In the genomic region with DNA sequence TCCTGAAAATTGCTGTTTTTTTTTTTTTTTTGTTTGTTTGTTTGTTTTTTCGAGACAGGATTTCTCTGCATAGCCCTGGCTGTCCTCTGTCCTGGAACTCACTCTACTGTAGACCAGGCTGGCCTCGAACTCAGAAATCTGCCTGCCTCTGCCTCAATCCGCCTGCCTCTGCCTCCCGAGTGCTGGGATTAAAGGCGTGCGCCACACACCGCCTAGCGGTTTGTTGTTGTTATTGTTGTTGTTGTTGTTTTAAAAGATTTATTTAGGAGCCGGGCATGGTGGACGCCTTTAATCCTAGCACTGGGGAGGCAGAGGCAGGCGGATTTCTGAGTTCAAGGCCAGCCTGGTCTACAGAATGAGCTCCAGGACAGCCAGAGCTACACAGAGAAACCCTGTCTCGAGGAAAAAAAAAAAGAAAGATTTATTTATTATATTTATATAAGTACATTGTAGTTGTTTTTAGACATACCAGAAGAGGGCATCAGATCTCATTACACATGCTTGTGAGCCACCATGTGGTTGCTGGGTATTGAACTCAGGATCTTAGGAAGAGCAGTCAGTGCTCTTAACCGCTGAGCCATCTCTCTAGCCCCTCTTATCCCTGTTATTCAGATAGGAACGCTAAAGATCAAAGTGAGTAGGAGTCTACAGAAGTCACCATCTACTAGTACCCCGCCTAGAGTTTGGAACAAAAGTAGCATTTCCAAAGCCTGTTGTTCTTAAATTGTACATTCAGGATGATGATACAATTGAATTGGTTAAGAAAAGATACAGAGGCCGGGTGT, we compare ENCODE assay signal across 6 mouse cellular contexts. TPM values are rescaled to one million over a fixed set of nuclear protein-coding genes. Genes with fewer than 3 reads are reported as not detected.
A peak's percentile ranks its signal among the peaks of the same experiment; 100 is the strongest.
DNase-seq lines count a peak whose midpoint lies in the region; ATAC-seq and TF ChIP-seq lines count a peak whose summit lies in the region.
"Not testable (repeated sequence)": the region's sequence is repeated elsewhere in the genome, so short reads cannot be mapped to it uniquely, and the experiment has no call there.

No protein-coding gene starts in this region.

- H3K4me2 ChIP-seq in intestine, postnatal 0 days (replicated peaks; ENCODE audit: low read depth) = not testable (repeated sequence)

- not testable (repeated sequence) for TF ChIP-seq RAD21 in MEL (IDR thresholded peaks at IDR 0.05; ENCODE audit: low read depth, low read length)

- peak; percentile 9; the same call in 1 of the 2 replicates for TF ChIP-seq CTCF in E14TG2a.4 (conservative IDR thresholded peaks at IDR 0.05; ENCODE audit: low read length)
- TF ChIP-seq CTCF in MEL (IDR thresholded peaks at IDR 0.05 in 2 of 3, conservative IDR thresholded peaks at IDR 0.05 in 1 of 3; ENCODE audit: control insufficient read depth in 1 of 3, insufficient read depth in 1 of 3, low read depth in 2 of 3, low read length in 3 of 3, poor library complexity in 1 of 3, severe bottlenecking in 1 of 3) = peak in 1 of 3 experiments; percentile 31; a peak in 2 of 6 replicates
- TF ChIP-seq CTCF in intestine, postnatal 0 days (IDR thresholded peaks at IDR 0.05; ENCODE audit: low read depth) = 0 out of 2 replicates have a peak, but pooled peaks have one; percentile 4

- peaks cover 18% of the 10 kb centered on the region for H3K4me1 ChIP-seq in E14TG2a.4 (replicated peaks; ENCODE audit: low read depth, low read length)
- H3K4me1 ChIP-seq in MEL (ENCODE audit: control insufficient read depth in 1 of 2, insufficient read depth in 2 of 2, low read length in 2 of 2) = peaks cover 23 to 34% of the 10 kb centered on the region in 2 experiments
- H3K4me1 ChIP-seq in intestine, postnatal 0 days (replicated peaks; ENCODE audit: control insufficient read depth, insufficient read depth, low read length) = not testable (repeated sequence)

- H3K36me3 ChIP-seq in E14TG2a.4 (ENCODE audit: insufficient read depth, low read length); intestine, postnatal 0 days (ENCODE audit: control insufficient read depth, insufficient read depth): not testable (repeated sequence)
- peaks cover 9 to 29% of the 10 kb centered on the region in 2 experiments for H3K36me3 ChIP-seq in MEL (ENCODE audit: control insufficient read depth in 1 of 2, insufficient read depth in 2 of 2, low read length in 2 of 2)

- H3K79me2 ChIP-seq in MEL (ENCODE audit: control insufficient read depth, insufficient read depth, low read length, poor library complexity) = peaks cover 22% of the 10 kb centered on the region

- WGBS in intestine, postnatal 0 days = 75% methylated on average over 16 of the region's 16 CpGs

- H3K27ac ChIP-seq in MEL (ENCODE audit: control insufficient read depth, low read depth, low read length); intestine, postnatal 0 days (ENCODE audit: low read depth, low read length): not testable (repeated sequence)

- not testable (repeated sequence) for H3K9me3 ChIP-seq in E14TG2a.4 (ENCODE audit: low read length); MEL (replicated peaks; ENCODE audit: insufficient read depth, low read length); intestine, postnatal 0 days (ENCODE audit: control insufficient read depth)

- peak; percentile 49 for DNase-seq in 416B (ENCODE audit: low read depth)
- peak; percentile 43 for DNase-seq in MEL (ENCODE audit: low read depth, low spot score)
- peak; percentile 57 for DNase-seq in WW6 (ENCODE audit: low read depth, low spot score)
- peak; percentile 59 for DNase-seq in heart, adult 11 months

- H3K4me3 ChIP-seq in E14TG2a.4 (replicated peaks; ENCODE audit: low read length); MEL (ENCODE audit: control insufficient read depth in 1 of 2, insufficient read depth in 1 of 2, low read depth in 2 of 2, low read length in 2 of 2); intestine, postnatal 0 days (ENCODE audit: low read depth, low read length): not testable (repeated sequence)

- not testable (repeated sequence) for TF ChIP-seq EP300 in MEL (IDR thresholded peaks at IDR 0.05; ENCODE audit: low read depth in 1 of 2, low read length in 2 of 2)

- TF ChIP-seq POLR2A in MEL (IDR thresholded peaks at IDR 0.05; ENCODE audit: control insufficient read depth in 1 of 2, insufficient read depth in 1 of 2, low read depth in 1 of 2, low read length in 2 of 2, poor library complexity in 1 of 2) = not testable (repeated sequence)

- not testable (repeated sequence) for ATAC-seq in intestine, postnatal 0 days

- not testable (repeated sequence) for H3K9ac ChIP-seq in MEL (ENCODE audit: control insufficient read depth, low read depth, low read length, poor library complexity, severe bottlenecking); intestine, postnatal 0 days (ENCODE audit: low read depth, low read length)

- not testable (repeated sequence) for H3K27me3 ChIP-seq in E14TG2a.4 (ENCODE audit: insufficient read depth, low read length); MEL (ENCODE audit: control insufficient read depth in 1 of 2, insufficient read depth in 2 of 2, low read length in 2 of 2); intestine, postnatal 0 days (replicated peaks; ENCODE audit: control insufficient read depth, insufficient read depth, low read length)

TF ChIP-seq in MEL, 35 proteins besides CTCF, POLR2A, EP300 and RAD21:
- TF ChIP-seq TBP (IDR thresholded peaks at IDR 0.05; ENCODE audit: low read depth, low read length) (peak; percentile 63; the same call in 1 of the 2 replicates), ZNF384 (IDR thresholded peaks at IDR 0.05; ENCODE audit: low read depth, low read length) (0 out of 2 replicates have a peak, but pooled peaks have one; percentile 33), MYC (IDR thresholded peaks at IDR 0.05; ENCODE audit: low read depth, low read length) (peak; percentile 85)

RNA-seq across cellular contexts. Expression of gene Psmd11, which starts 2.2 kb away (rescaled TPM):
- total RNA-seq in MEL (2012; rRNA removed) = 110 and 153 TPM in 2 replicates
- polyA plus RNA-seq in MEL (2012; ENCODE audit: insufficient read depth in 1 of 2, insufficient read length in 2 of 2, low read depth in 1 of 2, low replicate concordance in 2 of 2, missing spikeins in 1 of 2) = 100 to 1,000 TPM; 184 to 324 TPM
- 156 and 171 TPM in 2 replicates for polyA plus RNA-seq in intestine, postnatal 0 days (2015; fragmentation: Nextera tagmentation; extraction: Ambion mirVana)

RNA-seq across cellular contexts. Expression of gene Zfp207, which starts 43.1 kb away (rescaled TPM):
- total RNA-seq in MEL (2012; rRNA removed) = 143 and 150 TPM in 2 replicates
- polyA plus RNA-seq in MEL (2012; ENCODE audit: insufficient read depth in 1 of 2, insufficient read length in 2 of 2, low read depth in 1 of 2, low replicate concordance in 2 of 2, missing spikeins in 1 of 2) = 100 to 1,000 TPM; 186 to 347 TPM
- 109 and 113 TPM in 2 replicates for polyA plus RNA-seq in intestine, postnatal 0 days (2015; fragmentation: Nextera tagmentation; extraction: Ambion mirVana)

RNA-seq across cellular contexts. Expression of gene 5730455P16Rik, which starts 48.4 kb away (rescaled TPM):
- total RNA-seq in MEL (2012; rRNA removed) = 9.4 and 10.1 TPM in 2 replicates
- 1 to 10 TPM in 1 of 2 experiments, not detected in 1; 9.5 TPM for polyA plus RNA-seq in MEL (2012; ENCODE audit: insufficient read depth in 1 of 2, insufficient read length in 2 of 2, low read depth in 1 of 2, low replicate concordance in 2 of 2, missing spikeins in 1 of 2)
- polyA plus RNA-seq in intestine, postnatal 0 days (2015; fragmentation: Nextera tagmentation; extraction: Ambion mirVana) = 8.7 and 9.1 TPM in 2 replicates

RNA-seq across cellular contexts. Expression of gene Cdk5r1, which starts 50.6 kb away (rescaled TPM):
- total RNA-seq in MEL (2012; rRNA removed) = 0.88 and 1.2 TPM in 2 replicates
- polyA plus RNA-seq in MEL (2012; ENCODE audit: insufficient read depth in 1 of 2, insufficient read length in 2 of 2, low read depth in 1 of 2, low replicate concordance in 2 of 2, missing spikeins in 1 of 2) = 1 to 10 TPM in 1 of 2 experiments, not detected in 1; 1.1 TPM
- 0.61 and 0.64 TPM in 2 replicates for polyA plus RNA-seq in intestine, postnatal 0 days (2015; fragmentation: Nextera tagmentation; extraction: Ambion mirVana)
